Mouse (Mus musculus): ENCODE measurements around the gene Igfbp2. TPM values are rescaled to one million over a fixed set of nuclear protein-coding genes. Genes with fewer than 3 reads are reported as not detected.

Igfbp2 gene
- 91.7 and 93.5 TPM in 2 replicates for polyA plus RNA-seq (2016; fragmentation: Nextera tagmentation; extraction: Ambion mirVana)

DNA sequence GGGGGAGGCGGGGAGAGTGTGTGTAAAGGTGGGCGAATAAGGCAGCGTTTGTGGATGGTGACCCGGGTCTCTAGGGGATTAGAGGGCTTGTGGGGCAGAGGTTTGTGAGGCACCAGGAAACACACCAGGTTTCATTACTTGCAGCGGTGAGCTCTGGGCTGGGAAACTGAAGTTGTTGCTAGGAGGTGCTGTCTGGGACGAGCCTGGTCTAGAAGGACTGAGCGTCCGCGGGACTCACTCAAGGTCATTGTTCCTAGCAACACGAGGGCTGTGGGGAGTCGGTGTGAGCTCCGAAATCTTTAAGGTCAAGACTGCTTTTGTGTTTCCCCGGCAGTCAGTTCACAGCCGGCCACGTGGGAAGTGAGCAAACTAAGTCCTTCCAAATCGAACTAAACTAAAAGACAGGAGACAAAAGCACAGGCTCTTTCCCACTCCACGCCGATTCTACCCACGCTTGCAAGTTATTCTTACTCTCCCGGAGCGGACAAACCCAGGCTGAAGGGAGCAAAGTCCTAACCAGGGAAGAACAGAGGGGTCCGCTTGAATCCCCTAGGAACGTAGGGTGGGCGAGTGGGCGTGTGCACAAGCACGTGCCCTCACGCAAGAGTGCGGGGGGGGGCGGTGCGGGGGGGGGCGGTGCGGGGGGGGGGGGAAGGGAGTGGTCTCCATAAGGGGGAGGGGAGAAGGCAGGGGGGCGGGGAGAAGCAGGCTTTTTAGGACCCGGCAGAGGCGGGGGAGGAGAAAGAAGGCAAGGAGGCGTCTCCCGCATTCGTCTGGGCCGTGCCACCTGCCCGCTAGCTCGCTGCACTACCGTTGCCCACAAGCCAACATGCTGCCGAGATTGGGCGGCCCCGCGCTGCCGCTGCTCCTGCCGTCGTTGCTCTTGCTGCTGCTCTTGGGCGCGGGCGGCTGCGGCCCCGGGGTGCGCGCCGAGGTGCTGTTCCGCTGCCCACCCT is at the start of gene Igfbp2:
Igfbp2 (plus strand) TSS at position 753 of the 956 bp plus-strand sequence.
- H3K36me3 ChIP-seq: no peaks in the 10 kb centered on the region
- H3K27me3 ChIP-seq (replicated peaks): 0 out of 2 replicates have a peak, but pooled peaks cover 3% of the 10 kb centered on the region
- H3K4me3 ChIP-seq: peak within 1 kb of the TSS; percentile 59
- WGBS: 2% methylated on average over 49 of the region's 58 CpGs
- H3K4me1 ChIP-seq (replicated peaks): peaks cover 35% of the 10 kb centered on the region
- ATAC-seq (ENCODE audit: insufficient number of reproducible peaks, low FRiP score): peak; percentile 49
- no peak within 1 kb of the TSS for H3K27ac ChIP-seq (ENCODE audit: poor library complexity, severe bottlenecking)
- H3K9ac ChIP-seq: peak within 1 kb of the TSS; percentile 74
- peak within 1 kb of the TSS; percentile 97 for H3K4me2 ChIP-seq
- no peaks in the 10 kb centered on the region for H3K9me3 ChIP-seq (replicated peaks)

DNA sequence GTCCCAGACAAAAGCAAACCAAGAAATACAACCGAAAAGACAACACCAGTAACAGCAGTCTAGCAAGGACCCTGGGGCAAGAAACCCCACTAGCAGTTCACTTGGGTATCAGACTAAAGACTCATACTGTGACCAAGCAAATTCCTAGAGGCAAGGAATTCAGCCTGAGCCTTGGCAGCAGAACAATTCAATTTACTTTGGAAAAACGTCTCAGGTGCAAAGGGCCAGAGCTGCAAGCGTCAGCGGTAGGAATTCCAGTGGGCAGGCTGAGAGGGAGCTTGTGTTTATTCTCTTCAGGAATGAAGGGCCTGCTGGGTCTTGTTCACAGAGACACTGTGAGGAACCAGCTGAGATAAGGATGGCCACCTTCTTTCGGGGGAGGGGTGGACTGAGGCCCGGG is 45.5 kb upstream of the Igfbp2 start:
- no peak overlapping the region for H3K9ac ChIP-seq
- no peak overlapping the region for H3K27ac ChIP-seq (ENCODE audit: poor library complexity, severe bottlenecking)
- H3K4me2 ChIP-seq: no peak overlapping the region
- no peaks in the 10 kb centered on the region for H3K9me3 ChIP-seq (replicated peaks)
- WGBS: 15% methylated on average over 6 of the region's 6 CpGs
- H3K27me3 ChIP-seq (replicated peaks): no peaks in the 10 kb centered on the region
- H3K4me1 ChIP-seq (replicated peaks): peaks cover 20% of the 10 kb centered on the region; the same call in 1 of the 2 replicates
- no peak overlapping the region for H3K4me3 ChIP-seq
- no peak for ATAC-seq (ENCODE audit: insufficient number of reproducible peaks, low FRiP score)
- no peaks in the 10 kb centered on the region for H3K36me3 ChIP-seq

DNA sequence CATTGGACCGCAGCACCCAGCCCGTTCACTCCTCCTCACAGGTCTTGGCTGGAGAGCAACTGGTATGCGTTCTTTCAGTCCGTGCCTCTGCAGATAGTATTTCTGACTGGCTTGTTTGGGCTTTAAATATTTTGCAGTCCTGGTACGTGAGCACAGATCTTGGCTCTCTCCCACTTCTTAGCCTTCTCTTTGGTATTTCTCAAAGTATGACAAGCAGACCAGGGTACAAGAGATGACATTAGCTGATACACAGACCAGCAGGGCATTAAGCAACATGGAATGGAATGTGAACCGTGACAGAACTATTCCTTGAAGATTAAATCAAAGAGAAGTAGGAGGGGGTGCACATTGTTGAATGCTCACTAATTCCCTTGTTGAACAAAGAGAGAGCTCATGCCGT is 43.6 kb upstream of the Igfbp2 start:
- Histone ChIP-seq H3K27ac (ENCODE audit: poor library complexity, severe bottlenecking) (no peak overlapping the region), H3K4me3 (no peak overlapping the region), H3K4me2 (no peak overlapping the region), H3K27me3 (replicated peaks) (no peaks in the 10 kb centered on the region), H3K9me3 (replicated peaks) (no peaks in the 10 kb centered on the region), H3K4me1 (replicated peaks) (peaks cover 20% of the 10 kb centered on the region; the same call in 1 of the 2 replicates), H3K36me3 (no peaks in the 10 kb centered on the region), H3K9ac (no peak overlapping the region)
- no peak for ATAC-seq (ENCODE audit: insufficient number of reproducible peaks, low FRiP score)
- 33% methylated on average over 7 of the region's 7 CpGs for WGBS

DNA sequence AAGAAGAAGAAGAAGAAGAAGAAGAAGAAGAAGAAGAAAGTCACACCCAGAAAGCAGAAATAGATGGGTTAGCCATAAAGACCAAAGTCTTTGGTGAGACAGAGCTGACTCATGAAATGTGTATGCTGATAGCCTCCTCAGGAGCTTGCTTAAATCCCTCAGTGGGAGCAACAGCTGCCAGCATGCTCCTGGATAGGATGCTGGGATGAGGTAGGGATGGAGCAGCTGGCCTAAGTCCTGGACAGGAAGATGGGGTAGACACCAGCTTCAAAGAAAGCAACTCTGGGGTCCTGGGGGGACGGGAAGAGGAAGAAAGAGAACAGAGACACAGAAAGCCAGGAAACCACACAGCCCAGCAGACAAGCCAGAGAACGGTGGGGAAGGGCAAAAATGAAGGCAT is 41.0 kb upstream of the Igfbp2 start:
- H3K9me3 ChIP-seq (replicated peaks): no peaks in the 10 kb centered on the region
- no peaks in the 10 kb centered on the region for H3K36me3 ChIP-seq
- H3K27me3 ChIP-seq (replicated peaks): no peaks in the 10 kb centered on the region
- ATAC-seq (ENCODE audit: insufficient number of reproducible peaks, low FRiP score): no peak
- H3K4me1 ChIP-seq (replicated peaks): peaks cover 20% of the 10 kb centered on the region; the same call in 1 of the 2 replicates
- WGBS: 42% methylated on average over 2 of the region's 2 CpGs
- no peak overlapping the region for H3K4me2 ChIP-seq
- H3K27ac ChIP-seq (ENCODE audit: poor library complexity, severe bottlenecking): no peak overlapping the region
- no peak overlapping the region for H3K4me3 ChIP-seq
- H3K9ac ChIP-seq: no peak overlapping the region

GRCm38 (mm10) chr1:72784018-72784417 is 40.3 kb upstream of the Igfbp2 start:
- no peak for ATAC-seq (ENCODE audit: insufficient number of reproducible peaks, low FRiP score)
- WGBS: 55% methylated on average over 7 of the region's 7 CpGs
- Histone ChIP-seq H3K4me3 (no peak overlapping the region), H3K9me3 (replicated peaks) (no peaks in the 10 kb centered on the region), H3K27ac (ENCODE audit: poor library complexity, severe bottlenecking) (no peak overlapping the region), H3K4me1 (replicated peaks) (peaks cover 15% of the 10 kb centered on the region; the same call in 1 of the 2 replicates), H3K27me3 (replicated peaks) (no peaks in the 10 kb centered on the region), H3K9ac (no peak overlapping the region), H3K4me2 (no peak overlapping the region), H3K36me3 (no peaks in the 10 kb centered on the region)

GRCm38 (mm10) chr1:72790670-72791069 is 33.6 kb upstream of the Igfbp2 start:
- 50% methylated on average over 3 of the region's 3 CpGs for WGBS
- Histone ChIP-seq H3K9me3 (replicated peaks) (0 out of 2 replicates have a peak, but pooled peaks cover 2% of the 10 kb centered on the region), H3K4me1 (replicated peaks) (no peaks in the 10 kb centered on the region), H3K36me3 (no peaks in the 10 kb centered on the region), H3K27ac (ENCODE audit: poor library complexity, severe bottlenecking) (no peak overlapping the region), H3K4me3 (no peak overlapping the region), H3K4me2 (no peak overlapping the region), H3K27me3 (replicated peaks) (no peaks in the 10 kb centered on the region), H3K9ac (no peak overlapping the region)
- ATAC-seq (ENCODE audit: insufficient number of reproducible peaks, low FRiP score): no peak

DNA sequence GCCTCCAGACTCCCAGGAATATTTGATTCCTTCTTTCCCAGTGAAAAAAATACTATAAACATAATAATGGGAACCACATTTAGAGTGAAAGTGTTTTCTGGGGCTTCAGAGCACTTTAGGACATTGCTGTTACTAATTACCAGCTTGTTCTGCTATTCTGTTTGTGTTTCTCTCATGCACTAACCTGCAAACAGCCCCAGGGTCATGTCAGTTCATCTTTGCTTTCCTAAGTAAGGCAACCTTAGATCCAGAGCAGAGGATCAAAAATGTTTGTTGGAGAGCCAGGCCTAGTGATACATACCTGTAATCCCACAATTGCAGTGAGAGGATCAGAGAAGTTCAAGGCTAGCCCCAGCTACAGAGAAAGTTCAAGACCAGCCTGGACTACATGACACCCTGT is 32.6 kb upstream of the Igfbp2 start:
- Histone ChIP-seq H3K4me1 (replicated peaks) (no peaks in the 10 kb centered on the region), H3K27me3 (replicated peaks) (no peaks in the 10 kb centered on the region), H3K4me2 (no peak overlapping the region), H3K36me3 (no peaks in the 10 kb centered on the region), H3K9me3 (replicated peaks) (0 out of 2 replicates have a peak, but pooled peaks cover 2% of the 10 kb centered on the region), H3K27ac (ENCODE audit: poor library complexity, severe bottlenecking) (no peak overlapping the region), H3K4me3 (no peak overlapping the region), H3K9ac (no peak overlapping the region)
- ATAC-seq (ENCODE audit: insufficient number of reproducible peaks, low FRiP score): no peak

DNA sequence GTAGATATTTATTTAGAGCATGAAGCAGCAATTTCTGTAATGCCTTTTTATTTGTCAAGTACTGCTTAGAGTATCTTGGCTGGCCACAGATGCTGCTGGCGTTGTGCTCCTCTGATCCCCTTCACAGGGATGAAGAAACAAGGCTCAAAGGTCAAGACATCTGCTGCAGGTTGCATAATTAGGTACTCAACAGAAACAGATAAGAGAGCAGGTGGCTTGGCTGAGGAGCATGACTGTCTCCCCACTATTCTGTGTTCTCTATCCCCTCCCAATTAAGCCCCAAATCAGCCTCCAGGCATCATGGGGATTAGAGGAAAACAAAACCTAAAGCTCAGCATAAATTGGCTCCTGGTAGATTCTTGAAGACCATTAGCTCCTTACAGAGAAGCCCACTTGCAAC is 32.0 kb upstream of the Igfbp2 start:
- Histone ChIP-seq H3K27ac (ENCODE audit: poor library complexity, severe bottlenecking) (no peak overlapping the region), H3K27me3 (replicated peaks) (no peaks in the 10 kb centered on the region), H3K9me3 (replicated peaks) (0 out of 2 replicates have a peak, but pooled peaks cover 2% of the 10 kb centered on the region), H3K36me3 (no peaks in the 10 kb centered on the region), H3K4me2 (no peak overlapping the region), H3K4me3 (no peak overlapping the region), H3K9ac (no peak overlapping the region), H3K4me1 (replicated peaks) (no peaks in the 10 kb centered on the region)
- 45% methylated on average over 1 of the region's 1 CpGs for WGBS
- no peak for ATAC-seq (ENCODE audit: insufficient number of reproducible peaks, low FRiP score)

GRCm38 (mm10) chr1:72793230-72793629 is 31.1 kb upstream of the Igfbp2 start:
- no peaks in the 10 kb centered on the region for H3K36me3 ChIP-seq
- H3K27me3 ChIP-seq (replicated peaks): no peaks in the 10 kb centered on the region
- H3K9ac ChIP-seq: no peak overlapping the region
- no peak overlapping the region for H3K4me2 ChIP-seq
- H3K9me3 ChIP-seq (replicated peaks): 0 out of 2 replicates have a peak, but pooled peaks cover 2% of the 10 kb centered on the region
- no peak for ATAC-seq (ENCODE audit: insufficient number of reproducible peaks, low FRiP score)
- H3K27ac ChIP-seq (ENCODE audit: poor library complexity, severe bottlenecking): no peak overlapping the region
- no peak overlapping the region for H3K4me3 ChIP-seq
- no peaks in the 10 kb centered on the region for H3K4me1 ChIP-seq (replicated peaks)

- Histone ChIP-seq H3K36me3 (no peaks in the 10 kb centered on the region), H3K4me1 (replicated peaks) (no peaks in the 10 kb centered on the region), H3K27ac (ENCODE audit: poor library complexity, severe bottlenecking) (no peak overlapping the region), H3K4me3 (no peak overlapping the region), H3K4me2 (no peak overlapping the region), H3K9ac (no peak overlapping the region), H3K27me3 (replicated peaks) (no peaks in the 10 kb centered on the region), H3K9me3 (replicated peaks) (no peaks in the 10 kb centered on the region)
- 77% methylated on average over 2 of the region's 2 CpGs for WGBS
- no peak for ATAC-seq (ENCODE audit: insufficient number of reproducible peaks, low FRiP score)
These were observed 28.2 kb upstream of the Igfbp2 start for GRCm38 (mm10) chr1:72796128-72796527.

- Histone ChIP-seq H3K9me3 (replicated peaks) (no peaks in the 10 kb centered on the region), H3K27ac (ENCODE audit: poor library complexity, severe bottlenecking) (no peak overlapping the region), H3K4me1 (replicated peaks) (no peaks in the 10 kb centered on the region), H3K4me3 (no peak overlapping the region), H3K27me3 (replicated peaks) (no peaks in the 10 kb centered on the region), H3K36me3 (no peaks in the 10 kb centered on the region), H3K4me2 (no peak overlapping the region), H3K9ac (no peak overlapping the region)
- no peak for ATAC-seq (ENCODE audit: insufficient number of reproducible peaks, low FRiP score)
- 63% methylated on average over 4 of the region's 4 CpGs for WGBS
These were observed 27.1 kb upstream of the Igfbp2 start for GRCm38 (mm10) chr1:72797102-72797665.
